Mouse (Mus musculus): ENCODE measurements at regions not wholly inside any gene's neighbourhood (a gene's known extent, or its start where the extent isn't known, plus 50 kb on each side); places are given as distances from the start of the nearest gene placed in this dataset.
"Not testable (repeated sequence)": the region's sequence is repeated elsewhere in the genome, so short reads cannot be mapped to it uniquely, and the experiment has no call there.

- H3K9me3 ChIP-seq (replicated peaks; ENCODE audit: control insufficient read depth, insufficient read depth, low read length, poor library complexity, severe bottlenecking); H3K9ac ChIP-seq (ENCODE audit: low read depth, poor library complexity, severe bottlenecking); H3K4me3 ChIP-seq (ENCODE audit: low read depth, low read length); H3K36me3 ChIP-seq (ENCODE audit: control insufficient read depth, insufficient read depth, low read length, poor library complexity, severe bottlenecking); H3K4me1 ChIP-seq (ENCODE audit: control insufficient read depth, insufficient read depth, low read length); H3K27ac ChIP-seq (ENCODE audit: insufficient read depth, low read length); H3K27me3 ChIP-seq (ENCODE audit: control insufficient read depth, insufficient read depth, low read length, poor library complexity, severe bottlenecking): not testable (repeated sequence)
These were observed 73.0 kb downstream of the Prl2c3 start for GRCm38 (mm10) chr13:12726831-12727230.

GRCm38 (mm10) chr13:12717972-12718546 is 81.8 kb downstream of the Prl2c3 start:
- H3K27ac ChIP-seq (ENCODE audit: insufficient read depth, low read length); H3K27me3 ChIP-seq (ENCODE audit: control insufficient read depth, insufficient read depth, low read length, poor library complexity, severe bottlenecking); H3K4me1 ChIP-seq (ENCODE audit: control insufficient read depth, insufficient read depth, low read length); H3K36me3 ChIP-seq (ENCODE audit: control insufficient read depth, insufficient read depth, low read length, poor library complexity, severe bottlenecking); H3K9ac ChIP-seq (ENCODE audit: low read depth, poor library complexity, severe bottlenecking); H3K9me3 ChIP-seq (replicated peaks; ENCODE audit: control insufficient read depth, insufficient read depth, low read length, poor library complexity, severe bottlenecking); H3K4me3 ChIP-seq (ENCODE audit: low read depth, low read length): not testable (repeated sequence)

GRCm38 (mm10) chr13:12711471-12712273 is 88.2 kb downstream of the Prl2c3 start:
- Histone ChIP-seq H3K9me3 (replicated peaks; ENCODE audit: control insufficient read depth, insufficient read depth, low read length, poor library complexity, severe bottlenecking) (no peaks in the 10 kb centered on the region), H3K27ac (ENCODE audit: insufficient read depth, low read length) (no peak overlapping the region), H3K36me3 (ENCODE audit: control insufficient read depth, insufficient read depth, low read length, poor library complexity, severe bottlenecking) (no peaks in the 10 kb centered on the region), H3K27me3 (ENCODE audit: control insufficient read depth, insufficient read depth, low read length, poor library complexity, severe bottlenecking) (no peaks in the 10 kb centered on the region), H3K4me1 (ENCODE audit: control insufficient read depth, insufficient read depth, low read length) (peaks cover 2% of the 10 kb centered on the region), H3K9ac (ENCODE audit: low read depth, poor library complexity, severe bottlenecking) (no peak overlapping the region), H3K4me3 (ENCODE audit: low read depth, low read length) (no peak overlapping the region)
- no peak for TF ChIP-seq POLR2A (IDR thresholded peaks at IDR 0.05; ENCODE audit: insufficient read depth, low read length)
- no peak for TF ChIP-seq CTCF (IDR thresholded peaks at IDR 0.05; ENCODE audit: low read depth, low read length)
- no peak for TF ChIP-seq EP300 (IDR thresholded peaks at IDR 0.05; ENCODE audit: insufficient read depth, low read depth, low read length)

GRCm38 (mm10) chr13:12702804-12703612 is 96.9 kb downstream of the Prl2c3 start:
- H3K9ac ChIP-seq (ENCODE audit: low read depth, poor library complexity, severe bottlenecking); H3K27ac ChIP-seq (ENCODE audit: insufficient read depth, low read length); H3K4me1 ChIP-seq (ENCODE audit: control insufficient read depth, insufficient read depth, low read length); H3K9me3 ChIP-seq (replicated peaks; ENCODE audit: control insufficient read depth, insufficient read depth, low read length, poor library complexity, severe bottlenecking); H3K27me3 ChIP-seq (ENCODE audit: control insufficient read depth, insufficient read depth, low read length, poor library complexity, severe bottlenecking); H3K36me3 ChIP-seq (ENCODE audit: control insufficient read depth, insufficient read depth, low read length, poor library complexity, severe bottlenecking): not testable (repeated sequence)
- peak overlapping the region; percentile 46 for H3K4me3 ChIP-seq (ENCODE audit: low read depth, low read length)

DNA sequence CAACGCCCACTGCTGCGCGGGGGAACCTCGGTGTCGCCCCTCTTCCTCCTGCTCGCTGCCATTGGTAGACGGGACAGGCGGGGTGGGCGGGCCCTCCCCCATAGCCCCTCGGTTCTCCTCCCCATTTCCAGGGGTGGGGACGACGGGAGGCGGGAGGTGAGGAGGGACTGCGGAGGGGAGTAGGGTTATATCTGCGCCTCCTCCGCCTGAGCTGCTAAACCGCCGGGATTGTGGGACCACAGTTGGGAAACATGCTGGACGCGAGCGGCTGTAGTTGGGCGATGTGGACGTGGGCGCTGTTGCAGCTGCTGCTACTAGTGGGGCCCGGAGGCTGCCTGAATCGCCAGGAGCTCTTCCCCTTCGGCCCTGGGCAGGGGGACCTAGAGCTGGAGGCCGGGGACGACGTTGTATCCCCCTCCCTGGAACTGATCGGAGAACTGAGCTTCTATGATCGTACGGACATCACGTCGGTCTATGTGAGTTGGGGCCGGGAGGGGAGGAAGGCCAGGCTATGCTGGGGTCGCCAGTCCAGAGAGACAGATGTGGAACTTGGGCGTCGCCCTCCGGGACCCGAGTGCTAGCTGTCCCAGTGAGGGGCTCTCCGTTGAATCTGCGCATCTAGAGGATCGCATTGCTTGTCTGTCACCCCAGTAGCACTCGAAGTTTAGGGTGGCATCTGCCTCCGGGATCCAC is 97.6 kb downstream of the Prl2c3 start:
- not testable (repeated sequence) for H3K36me3 ChIP-seq (ENCODE audit: control insufficient read depth, insufficient read depth, low read length, poor library complexity, severe bottlenecking); H3K9ac ChIP-seq (ENCODE audit: low read depth, poor library complexity, severe bottlenecking); H3K27ac ChIP-seq (ENCODE audit: insufficient read depth, low read length); H3K9me3 ChIP-seq (replicated peaks; ENCODE audit: control insufficient read depth, insufficient read depth, low read length, poor library complexity, severe bottlenecking); H3K27me3 ChIP-seq (ENCODE audit: control insufficient read depth, insufficient read depth, low read length, poor library complexity, severe bottlenecking); H3K4me1 ChIP-seq (ENCODE audit: control insufficient read depth, insufficient read depth, low read length)
- peak overlapping the region; percentile 70 for H3K4me3 ChIP-seq (ENCODE audit: low read depth, low read length)

DNA sequence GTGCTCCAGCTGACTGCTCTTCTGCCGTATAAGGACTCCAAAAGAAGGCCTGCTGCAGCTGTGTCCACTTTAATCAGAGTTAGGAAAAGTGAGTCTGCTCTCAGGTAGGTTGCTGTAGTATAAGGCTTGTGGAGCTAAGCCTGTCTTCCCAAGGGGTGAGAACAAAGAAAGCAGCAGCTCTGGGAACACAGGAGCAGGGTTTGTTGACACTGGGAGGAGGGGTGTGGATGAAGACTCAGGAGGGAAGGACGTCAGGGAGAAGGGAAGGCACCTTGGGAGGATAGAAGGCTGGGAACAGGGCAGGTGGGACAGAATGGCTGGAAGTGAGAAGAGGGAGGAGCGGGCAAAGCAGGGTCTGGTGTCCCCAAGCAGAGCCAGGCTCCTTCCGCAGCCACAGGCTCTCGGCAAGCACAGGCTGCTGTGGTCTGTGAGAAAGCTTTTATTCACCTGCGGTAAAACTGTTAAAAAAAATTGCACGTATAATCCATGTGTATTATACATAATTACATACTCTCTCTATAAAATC is 106.2 kb downstream of the Prl2c3 start:
- H3K9ac ChIP-seq (ENCODE audit: low read depth, poor library complexity, severe bottlenecking); H3K27me3 ChIP-seq (ENCODE audit: control insufficient read depth, insufficient read depth, low read length, poor library complexity, severe bottlenecking); H3K36me3 ChIP-seq (ENCODE audit: control insufficient read depth, insufficient read depth, low read length, poor library complexity, severe bottlenecking); H3K4me3 ChIP-seq (ENCODE audit: low read depth, low read length); H3K4me1 ChIP-seq (ENCODE audit: control insufficient read depth, insufficient read depth, low read length); H3K27ac ChIP-seq (ENCODE audit: insufficient read depth, low read length); H3K9me3 ChIP-seq (replicated peaks; ENCODE audit: control insufficient read depth, insufficient read depth, low read length, poor library complexity, severe bottlenecking): not testable (repeated sequence)

- not testable (repeated sequence) for H3K4me3 ChIP-seq (ENCODE audit: low read depth, low read length); H3K27ac ChIP-seq (ENCODE audit: insufficient read depth, low read length); H3K9ac ChIP-seq (ENCODE audit: low read depth, poor library complexity, severe bottlenecking); H3K4me1 ChIP-seq (ENCODE audit: control insufficient read depth, insufficient read depth, low read length); H3K9me3 ChIP-seq (replicated peaks; ENCODE audit: control insufficient read depth, insufficient read depth, low read length, poor library complexity, severe bottlenecking); H3K36me3 ChIP-seq (ENCODE audit: control insufficient read depth, insufficient read depth, low read length, poor library complexity, severe bottlenecking); H3K27me3 ChIP-seq (ENCODE audit: control insufficient read depth, insufficient read depth, low read length, poor library complexity, severe bottlenecking)
These were observed 111.1 kb downstream of the Prl2c3 start for GRCm38 (mm10) chr13:12688778-12689177.

DNA sequence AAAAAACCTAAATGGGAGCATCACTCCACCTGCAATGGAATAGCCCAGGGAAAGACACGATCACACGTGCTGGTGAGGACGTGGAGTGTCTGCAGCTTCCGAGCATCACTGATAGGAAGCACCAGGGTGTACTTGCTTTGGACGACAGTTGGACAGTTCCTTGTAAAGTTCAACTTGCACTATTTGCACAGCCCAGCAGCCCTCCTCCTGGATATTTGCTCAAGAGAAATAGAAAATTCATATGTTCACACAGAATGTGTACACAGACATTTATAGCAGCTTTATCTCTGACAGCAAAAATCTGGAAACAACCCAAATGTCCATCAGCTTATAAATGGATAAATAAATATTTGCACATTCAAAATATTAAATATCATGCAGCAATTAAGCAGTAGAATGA is 111.7 kb downstream of the Prl2c3 start:
- not testable (repeated sequence) for H3K27ac ChIP-seq (ENCODE audit: insufficient read depth, low read length); H3K9me3 ChIP-seq (replicated peaks; ENCODE audit: control insufficient read depth, insufficient read depth, low read length, poor library complexity, severe bottlenecking); H3K9ac ChIP-seq (ENCODE audit: low read depth, poor library complexity, severe bottlenecking); H3K36me3 ChIP-seq (ENCODE audit: control insufficient read depth, insufficient read depth, low read length, poor library complexity, severe bottlenecking); H3K27me3 ChIP-seq (ENCODE audit: control insufficient read depth, insufficient read depth, low read length, poor library complexity, severe bottlenecking); H3K4me3 ChIP-seq (ENCODE audit: low read depth, low read length); H3K4me1 ChIP-seq (ENCODE audit: control insufficient read depth, insufficient read depth, low read length)

All from ES-Bruce4 (cell line).